Mouse (Mus musculus) embryonic facial prominence, embryonic 11.5 days (tissue): ENCODE data around the gene Chd5. TPM values are rescaled to one million over a fixed set of nuclear protein-coding genes. Genes with fewer than 3 reads are reported as not detected.

Experiments used
- ATAC-seq: fragments of 200-750 bp; cut with Nextera tagmentation; replicated peaks from 2 replicates; pipeline ENCODE4 v1.8.0; 2017; ENCODE audit warnings: low read depth; ENCODE audit not compliant: insufficient number of reproducible peaks, low FRiP score, low TSS enrichment
- DNase-seq: peaks from one replicate; pipeline ENCODE4 v3.0.0-alpha.2; 2015; ENCODE audit warnings: low spot score
- H3K27ac ChIP-seq: fragments of 300-500 bp; sonication (generic); replicated peaks from 2 replicates; pipeline ENCODE4 v1.5.1; 2014; ENCODE audit warnings: mild to moderate bottlenecking, low read depth, low read length, control low read depth
- H3K27me3 ChIP-seq: fragments of 300-500 bp; sonication (generic); 2 replicates; pipeline ENCODE4 v1.6.1; 2014; ENCODE audit warnings: mild to moderate bottlenecking, low read length, moderate library complexity, mixed read lengths; ENCODE audit not compliant: control insufficient read depth, insufficient read depth
- H3K36me3 ChIP-seq: fragments of 300-500 bp; sonication (generic); replicated peaks from 2 replicates; pipeline ENCODE4 v1.6.1; 2014; ENCODE audit warnings: low read depth, mild to moderate bottlenecking, low read length, moderate library complexity, mixed read lengths; ENCODE audit not compliant: control insufficient read depth, insufficient read depth
- H3K4me1 ChIP-seq: fragments of 300-500 bp; sonication (generic); 2 replicates; pipeline ENCODE4 v1.6.1; 2014; ENCODE audit warnings: low read length, mixed read lengths; ENCODE audit not compliant: control insufficient read depth, insufficient read depth
- H3K4me2 ChIP-seq: fragments of 300-500 bp; sonication (generic); 2 replicates; pipeline ENCODE4 v1.6.1; 2014; ENCODE audit warnings: low read depth, mild to moderate bottlenecking, control low read depth, low read length, moderate library complexity
- H3K4me3 ChIP-seq: fragments of 300-500 bp; sonication (generic); 2 replicates; pipeline ENCODE4 v1.5.1; 2014; ENCODE audit warnings: low read depth, low read length, control low read depth
- H3K9ac ChIP-seq: fragments of 300-500 bp; sonication (generic); replicated peaks from 2 replicates; pipeline ENCODE4 v1.6.1; 2014; ENCODE audit warnings: mild to moderate bottlenecking, control low read depth, low read length
- H3K9me3 ChIP-seq: fragments of 300-500 bp; sonication (generic); replicated peaks from 2 replicates; pipeline ENCODE4 v1.6.1; 2016; ENCODE audit warnings: mild to moderate bottlenecking, low read length, inconsistent platforms, mixed read lengths; ENCODE audit not compliant: control insufficient read depth
- WGBS: fragments of 180-500 bp; shearing (Covaris S2); extraction: QIAGEN DNeasy Blood & Tissue Kit; methylation state at CpG from one replicate; pipeline ENCODE4 v1.1.7; 2014; 5-methylcytosine and 5-hydroxymethylcytosine counted together
- polyA plus RNA-seq: library from polyadenylated mRNA; unstranded; fragments of >200 nt; fragmentation: Nextera tagmentation; extraction: Ambion mirVana; gene quantifications from 2 replicates; pipeline ENCODE4 v1.2.1, GENCODE M21; 2014

The Chd5 gene
- polyA plus RNA-seq, 1 experiment from 2014 or later, result 0.14 TPM

GRCm38 (mm10) chr4:152337772-152338171 is 679 bp upstream of the Chd5 start:
- Histone ChIP-seq H3K9ac (no peak overlapping the region), H3K27ac (no peak overlapping the region), H3K36me3 (peaks cover 9% of the 10 kb centered on the region), H3K4me3 (no peak overlapping the region), H3K27me3 (peaks cover 39% of the 10 kb centered on the region), H3K9me3 (no peaks in the 10 kb centered on the region), H3K4me2 (no peak overlapping the region), H3K4me1 (peaks cover 2% of the 10 kb centered on the region; the same call in 1 of the 2 replicates)
- 23% methylated on average over 6 of the region's 6 CpGs for WGBS
- ATAC-seq (no peak), DNase-seq (no peak)

- Histone ChIP-seq H3K36me3 (peaks cover 4% of the 10 kb centered on the region), H3K4me2 (peak overlapping the region; percentile 100), H3K4me1 (peaks cover 2% of the 10 kb centered on the region; the same call in 1 of the 2 replicates), H3K9ac (peak overlapping the region; percentile 61), H3K27me3 (peaks cover 39% of the 10 kb centered on the region), H3K9me3 (no peaks in the 10 kb centered on the region), H3K4me3 (peak overlapping the region; percentile 60), H3K27ac (no peak overlapping the region)
- DNase-seq (no peak), ATAC-seq (no peak)
- 3% methylated on average over 16 of the region's 26 CpGs for WGBS
These were observed 891 bp downstream of the Chd5 start for GRCm38 (mm10) chr4:152339293-152339790.

- no peak overlapping the region for H3K27ac ChIP-seq
- H3K4me3 ChIP-seq, result no peak overlapping the region
- no peak overlapping the region for H3K9ac ChIP-seq
- 37% methylated on average over 15 of the region's 15 CpGs for WGBS
- peaks cover 39% of the 10 kb centered on the region for H3K27me3 ChIP-seq
- peaks cover 2% of the 10 kb centered on the region; the same call in 1 of the 2 replicates for H3K4me1 ChIP-seq
- no peaks in the 10 kb centered on the region for H3K36me3 ChIP-seq
- no peak for ATAC-seq
- no peaks in the 10 kb centered on the region for H3K9me3 ChIP-seq
- DNase-seq, result peak; percentile 24
- no peak overlapping the region for H3K4me2 ChIP-seq
These were observed 2.3 kb downstream of the Chd5 start for GRCm38 (mm10) chr4:152340584-152341284.

- Histone ChIP-seq H3K4me3 (no peak overlapping the region), H3K27me3 (peaks cover 28% of the 10 kb centered on the region), H3K4me2 (no peak overlapping the region), H3K4me1 (peaks cover 2% of the 10 kb centered on the region; the same call in 1 of the 2 replicates), H3K9ac (no peak overlapping the region), H3K36me3 (no peaks in the 10 kb centered on the region), H3K9me3 (no peaks in the 10 kb centered on the region), H3K27ac (no peak overlapping the region)
- WGBS, result 5% methylated on average over 5 of the region's 5 CpGs
- DNase-seq (peak; percentile 61), ATAC-seq (no peak)
These were observed 4.8 kb downstream of the Chd5 start for GRCm38 (mm10) chr4:152343296-152343695.

GRCm38 (mm10) chr4:152344651-152345050 is 6.2 kb downstream of the Chd5 start:
- 62% methylated on average over 7 of the region's 7 CpGs for WGBS
- no peak for DNase-seq
- Histone ChIP-seq H3K4me3 (no peak overlapping the region), H3K4me1 (peaks cover 1% of the 10 kb centered on the region; the same call in 1 of the 2 replicates), H3K36me3 (no peaks in the 10 kb centered on the region), H3K27me3 (peaks cover 20% of the 10 kb centered on the region), H3K4me2 (no peak overlapping the region), H3K9ac (no peak overlapping the region), H3K27ac (no peak overlapping the region), H3K9me3 (no peaks in the 10 kb centered on the region)
- ATAC-seq, result no peak

GRCm38 (mm10) chr4:152345120-152345889 is 6.9 kb downstream of the Chd5 start:
- H3K27ac ChIP-seq, result no peak overlapping the region
- H3K9me3 ChIP-seq, result no peaks in the 10 kb centered on the region
- no peaks in the 10 kb centered on the region for H3K36me3 ChIP-seq
- no peak overlapping the region for H3K4me2 ChIP-seq
- no peak overlapping the region for H3K4me3 ChIP-seq
- H3K4me1 ChIP-seq, result no peaks in the 10 kb centered on the region
- H3K27me3 ChIP-seq, result peaks cover 16% of the 10 kb centered on the region
- 54% methylated on average over 7 of the region's 7 CpGs for WGBS
- H3K9ac ChIP-seq, result no peak overlapping the region
- ATAC-seq (no peak), DNase-seq (no peak)

- no peak overlapping the region for H3K27ac ChIP-seq
These were observed 11.5 kb downstream of the Chd5 start for GRCm38 (mm10) chr4:152349837-152350381.

More at GRCm38 (mm10) chr4:152349837-152350381, 11.5 kb downstream of the Chd5 start:
- Histone ChIP-seq H3K4me1 (no peaks in the 10 kb centered on the region), H3K9ac (no peak overlapping the region), H3K27me3 (peaks cover 13% of the 10 kb centered on the region), H3K4me3 (no peak overlapping the region), H3K9me3 (no peaks in the 10 kb centered on the region), H3K4me2 (no peak overlapping the region), H3K36me3 (no peaks in the 10 kb centered on the region)
- ATAC-seq (no peak), DNase-seq (peak; percentile 60)
- 13% methylated on average over 17 of the region's 17 CpGs for WGBS
